Mouse (Mus musculus) thymus, adult 2 months (tissue): Measurements from ENCODE around the gene Prkag3. TPM values are rescaled to one million over a fixed set of nuclear protein-coding genes. Genes with fewer than 3 reads are reported as not detected.

Experiments
- DNase-seq: peaks from one replicate; pipeline ENCODE4 v3.0.0; 2021
- H3K27ac ChIP-seq: fragments of 200-500 bp; 2 replicates; pipeline ENCODE4 v1.5.1; 2012; ENCODE audit warnings: low read length, control low read depth; ENCODE audit not compliant: control insufficient read depth, insufficient read depth
- H3K27me3 ChIP-seq: fragments of 200-500 bp; 2 replicates; pipeline ENCODE4 v1.6.1; 2012; ENCODE audit warnings: mild to moderate bottlenecking, low read length, moderate library complexity, mixed read lengths; ENCODE audit not compliant: control insufficient read depth, insufficient read depth
- H3K36me3 ChIP-seq: fragments of 200-500 bp; 2 replicates; pipeline ENCODE4 v1.6.1; 2012; ENCODE audit warnings: mild to moderate bottlenecking, low read length, moderate library complexity; ENCODE audit not compliant: control insufficient read depth, insufficient read depth
- H3K4me1 ChIP-seq: fragments of 200-500 bp; replicated peaks from 2 replicates; pipeline ENCODE4 v1.6.1; 2012; ENCODE audit warnings: low read length; ENCODE audit not compliant: control insufficient read depth, insufficient read depth
- H3K4me3 ChIP-seq: fragments of 200-500 bp; 2 replicates; pipeline ENCODE4 v1.5.1; 2012; ENCODE audit warnings: mild to moderate bottlenecking, low read length, control low read depth, moderate library complexity; ENCODE audit not compliant: control insufficient read depth, insufficient read depth
- CTCF ChIP-seq: fragments of 200-500 bp; IDR thresholded peaks from 2 replicates; pipeline ENCODE4 v1.5.1; 2012; ENCODE audit warnings: mild to moderate bottlenecking, control low read depth, low read length, moderate library complexity, borderline replicate concordance; ENCODE audit not compliant: control insufficient read depth, poor library complexity, insufficient read depth; ENCODE audit errors: extremely low read depth
- POLR2A ChIP-seq: fragments of 200-500 bp; IDR thresholded peaks from 2 replicates; pipeline ENCODE4 v1.6.1; 2012; ENCODE audit warnings: mild to moderate bottlenecking, low read length, control low read depth, moderate library complexity; ENCODE audit not compliant: control insufficient read depth, poor library complexity, insufficient read depth; ENCODE audit errors: extremely low read depth
- WGBS: fragments of 180-500 bp; shearing (Covaris S2); methylation state at CpG from one replicate; pipeline ENCODE4 v1.1.7; 2018; 5-methylcytosine and 5-hydroxymethylcytosine counted together
- polyA plus RNA-seq: library from polyadenylated mRNA; depleted of rRNA; stranded (reverse); fragments of >200 nt; gene quantifications from 2 replicates; pipeline ENCODE4 v1.2.3, GENCODE M21; 2012

Gene Prkag3
- polyA plus RNA-seq, 1 experiment, result 0.38 TPM

- Histone ChIP-seq H3K27me3 (no peaks in the 10 kb centered on the region; the same call in 1 of the 2 replicates), H3K36me3 (no peaks in the 10 kb centered on the region), H3K27ac (no peak overlapping the region), H3K4me3 (no peak overlapping the region), H3K4me1 (no peaks in the 10 kb centered on the region)
- TF ChIP-seq POLR2A, result no peak
- no peak for TF ChIP-seq CTCF
- WGBS, result 42% methylated on average over 4 of the region's 4 CpGs
- DNase-seq, result no peak
Measured at GRCm38 (mm10) chr1:74712046-74712445, 37.0 kb downstream of the Prkag3 start.

- H3K4me1 ChIP-seq, result no peaks in the 10 kb centered on the region
- 81% methylated on average over 6 of the region's 6 CpGs for WGBS
- H3K27me3 ChIP-seq, result no peaks in the 10 kb centered on the region; the same call in 1 of the 2 replicates
- no peak for DNase-seq
- TF ChIP-seq CTCF (no peak), POLR2A (no peak)
- H3K4me3 ChIP-seq, result no peak overlapping the region
- no peak overlapping the region for H3K27ac ChIP-seq
- no peaks in the 10 kb centered on the region for H3K36me3 ChIP-seq
Measured at GRCm38 (mm10) chr1:74709566-74709965, 39.5 kb downstream of the Prkag3 start.

DNA sequence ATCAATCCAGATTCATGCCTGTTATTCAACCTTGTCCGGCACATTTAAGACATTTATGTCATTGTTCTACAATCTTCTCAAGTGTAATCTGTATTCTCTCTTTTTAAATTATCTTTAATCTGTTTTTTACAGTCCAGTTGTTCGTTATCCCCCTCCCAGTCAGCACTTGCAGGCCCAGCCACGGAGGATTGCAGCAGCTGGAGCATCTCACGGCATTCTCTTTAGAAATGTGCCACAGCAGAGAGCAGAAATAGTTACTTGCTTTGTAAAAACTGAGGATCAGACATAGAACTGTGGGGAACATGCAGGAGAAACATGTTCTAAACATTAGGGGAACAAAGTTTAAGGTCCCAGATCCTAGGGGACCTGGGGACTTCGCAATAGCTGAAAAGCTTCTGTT is 44.0 kb downstream of the Prkag3 start:
- Histone ChIP-seq H3K27me3 (no peaks in the 10 kb centered on the region), H3K27ac (no peak overlapping the region), H3K4me1 (no peaks in the 10 kb centered on the region), H3K4me3 (no peak overlapping the region), H3K36me3 (no peaks in the 10 kb centered on the region)
- DNase-seq, result no peak
- no peak for TF ChIP-seq POLR2A
- no peak for TF ChIP-seq CTCF
- 92% methylated on average over 5 of the region's 5 CpGs for WGBS

DNA sequence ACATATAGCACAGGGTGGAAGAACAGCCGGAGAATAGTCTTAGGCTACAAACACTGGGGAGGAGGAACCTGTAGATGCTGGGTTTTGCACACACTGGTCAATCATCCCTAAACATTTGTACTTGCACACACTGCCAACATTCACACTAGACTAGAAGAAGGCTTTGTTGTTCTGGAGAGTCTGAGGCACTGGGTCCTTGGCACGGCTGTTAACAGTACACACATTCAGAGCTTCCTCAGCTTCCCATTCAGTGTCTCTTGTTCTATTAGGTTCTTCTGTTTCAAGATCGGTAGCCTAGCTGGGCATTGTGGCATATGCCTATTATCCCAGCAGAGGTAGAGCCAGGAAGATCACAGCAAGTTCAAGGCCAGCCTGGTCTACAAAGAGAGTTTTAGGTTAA is 44.9 kb downstream of the Prkag3 start:
- Histone ChIP-seq H3K4me3 (no peak overlapping the region), H3K4me1 (no peaks in the 10 kb centered on the region), H3K27ac (no peak overlapping the region), H3K36me3 (no peaks in the 10 kb centered on the region), H3K27me3 (no peaks in the 10 kb centered on the region)
- 94% methylated on average over 3 of the region's 3 CpGs for WGBS
- TF ChIP-seq CTCF, result no peak
- no peak for TF ChIP-seq POLR2A
- no peak for DNase-seq

- no peaks in the 10 kb centered on the region for H3K4me1 ChIP-seq
- H3K27ac ChIP-seq, result no peak overlapping the region
- H3K36me3 ChIP-seq, result peaks cover 4% of the 10 kb centered on the region; the same call in 1 of the 2 replicates
- no peak for DNase-seq
- WGBS, result 43% methylated on average over 6 of the region's 6 CpGs
- no peaks in the 10 kb centered on the region for H3K27me3 ChIP-seq
- no peak for TF ChIP-seq CTCF
- H3K4me3 ChIP-seq, result no peak overlapping the region
Measured at GRCm38 (mm10) chr1:74702142-74702553, 46.9 kb downstream of the Prkag3 start.

- 94% methylated on average over 1 of the region's 1 CpGs for WGBS
- H3K36me3 ChIP-seq, result peaks cover 21% of the 10 kb centered on the region
- H3K4me3 ChIP-seq, result no peak overlapping the region
- H3K27ac ChIP-seq, result no peak overlapping the region
- H3K4me1 ChIP-seq, result no peaks in the 10 kb centered on the region
- no peaks in the 10 kb centered on the region for H3K27me3 ChIP-seq
- TF ChIP-seq POLR2A, result no peak
- TF ChIP-seq CTCF, result no peak
- no peak for DNase-seq
Measured at GRCm38 (mm10) chr1:74698791-74699190, 50.2 kb downstream of the Prkag3 start.

- 100% methylated on average over 1 of the region's 1 CpGs for WGBS
- Histone ChIP-seq H3K36me3 (peaks cover 21% of the 10 kb centered on the region), H3K4me1 (no peaks in the 10 kb centered on the region), H3K4me3 (no peak overlapping the region), H3K27me3 (no peaks in the 10 kb centered on the region), H3K27ac (no peak overlapping the region)
- no peak for TF ChIP-seq CTCF
- no peak for TF ChIP-seq POLR2A
- DNase-seq, result no peak
Measured at GRCm38 (mm10) chr1:74698353-74698752, 50.7 kb downstream of the Prkag3 start.
